Comparison of ENCODE assay signal across 13 mouse cellular contexts in the genomic region with DNA sequence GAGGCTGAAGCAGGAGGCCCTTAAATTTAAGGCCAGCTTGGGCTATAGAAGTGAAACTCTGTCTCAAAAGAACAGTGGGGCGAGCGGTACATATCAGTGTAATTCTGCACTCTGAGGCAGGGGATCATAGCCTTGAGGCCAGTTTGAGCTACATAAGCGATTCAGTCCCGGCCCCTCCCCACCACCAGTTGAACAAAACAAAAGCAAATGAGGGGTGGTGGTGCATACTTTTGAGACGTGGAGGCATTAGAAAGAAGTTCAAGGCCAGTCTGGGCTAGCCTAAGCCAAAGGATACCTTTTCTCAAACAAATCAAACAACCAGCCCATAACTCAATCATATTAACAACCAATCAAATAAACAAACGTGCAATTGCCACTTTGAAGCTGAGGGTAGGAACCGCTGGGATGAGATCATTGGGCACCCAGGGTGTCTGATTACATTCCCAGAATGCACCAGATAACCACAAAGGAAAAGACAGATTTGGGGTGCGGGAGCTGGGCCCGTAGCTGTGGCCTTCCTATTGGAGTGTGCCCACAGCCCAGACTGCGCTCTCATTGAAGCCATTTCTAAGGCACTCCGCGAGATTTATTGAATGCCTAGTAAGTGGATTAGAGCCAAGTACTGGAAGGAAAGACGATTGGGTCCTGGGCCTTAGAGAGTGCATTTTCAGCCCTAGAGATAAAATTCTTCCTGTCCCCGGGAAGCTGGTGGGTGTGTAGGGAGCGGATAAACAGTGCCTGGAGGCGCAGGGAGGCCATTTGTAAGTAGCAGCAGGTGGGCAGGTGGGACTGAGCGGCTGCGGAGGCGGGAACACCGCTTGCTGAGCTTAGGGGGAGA.
DNase-seq lines count a peak whose midpoint lies in the region; ATAC-seq lines count a peak whose summit lies in the region.
"Had no signal": no experiment of that assay in that cellular context is flagged by ENCODE, and none has a peak within 500 bp of the region (broad histone marks: within the 10 kb centered on the region; RNA-seq: fewer than 3 reads in every experiment).

No protein-coding gene starts in this region.

- H3K9me3 ChIP-seq in heart, embryonic 11.5 days (replicated peaks; ENCODE audit: control insufficient read depth, low read length): no peaks in the 10 kb centered on the region
- peaks cover 3% of the 10 kb centered on the region; the same call in 1 of the 2 replicates for H3K9me3 ChIP-seq in lung, embryonic 16.5 days (ENCODE audit: control insufficient read depth, low read length)
- no peaks in the 10 kb centered on the region for H3K9me3 ChIP-seq in embryonic facial prominence, embryonic 12.5 days
- H3K9me3 ChIP-seq in neural tube, embryonic 13.5 days: no peaks in the 10 kb centered on the region
- H3K9me3 ChIP-seq in kidney, embryonic 16.5 days (ENCODE audit: low read length): no peaks in the 10 kb centered on the region

- 17% methylated on average over 20 of the region's 20 CpGs for WGBS in heart, embryonic 11.5 days (ENCODE audit: insufficient replicate concordance)
- 28% methylated on average over 20 of the region's 20 CpGs for WGBS in lung, embryonic 16.5 days
- 16% methylated on average over 20 of the region's 20 CpGs for WGBS in embryonic facial prominence, embryonic 12.5 days
- WGBS in neural tube, embryonic 13.5 days: 16% methylated on average over 20 of the region's 20 CpGs
- 33% methylated on average over 20 of the region's 20 CpGs for WGBS in kidney, embryonic 16.5 days

- peaks cover 7% of the 10 kb centered on the region for H3K4me1 ChIP-seq in heart, embryonic 11.5 days (ENCODE audit: control insufficient read depth, insufficient read depth, low read length)
- H3K4me1 ChIP-seq in lung, embryonic 16.5 days (replicated peaks; ENCODE audit: control insufficient read depth, insufficient read depth, low read length): peaks cover 9% of the 10 kb centered on the region; the same call in 1 of the 2 replicates
- H3K4me1 ChIP-seq in embryonic facial prominence, embryonic 12.5 days: peaks cover 13% of the 10 kb centered on the region
- peaks cover 23% of the 10 kb centered on the region for H3K4me1 ChIP-seq in neural tube, embryonic 13.5 days (replicated peaks)
- peaks cover 18% of the 10 kb centered on the region; the same call in 1 of the 2 replicates for H3K4me1 ChIP-seq in kidney, embryonic 16.5 days (ENCODE audit: insufficient read depth, low read length)

- H3K27me3 ChIP-seq in heart, embryonic 11.5 days (ENCODE audit: control insufficient read depth, insufficient read depth, low read length): peaks cover 24% of the 10 kb centered on the region
- peaks cover 6% of the 10 kb centered on the region; the same call in 1 of the 2 replicates for H3K27me3 ChIP-seq in lung, embryonic 16.5 days (ENCODE audit: control insufficient read depth, insufficient read depth, low read depth, low read length)
- peaks cover 20% of the 10 kb centered on the region for H3K27me3 ChIP-seq in embryonic facial prominence, embryonic 12.5 days
- peaks cover 38% of the 10 kb centered on the region for H3K27me3 ChIP-seq in neural tube, embryonic 13.5 days
- H3K27me3 ChIP-seq in kidney, embryonic 16.5 days (ENCODE audit: insufficient read depth, low read length): peaks cover 21% of the 10 kb centered on the region

- H3K4me3 ChIP-seq in heart, embryonic 11.5 days (ENCODE audit: low read depth, low read length): no peak overlapping the region
- H3K4me3 ChIP-seq in lung, embryonic 16.5 days (ENCODE audit: low read length): no peak overlapping the region
- H3K4me3 ChIP-seq in embryonic facial prominence, embryonic 12.5 days: no peak overlapping the region
- no peak overlapping the region for H3K4me3 ChIP-seq in neural tube, embryonic 13.5 days
- H3K4me3 ChIP-seq in kidney, embryonic 16.5 days (ENCODE audit: low read length): no peak overlapping the region

- H3K9ac ChIP-seq in heart, embryonic 11.5 days (ENCODE audit: low read depth, low read length): 0 out of 2 replicates have a peak overlapping the region, but pooled peaks have one; percentile 46
- H3K9ac ChIP-seq in lung, embryonic 16.5 days (ENCODE audit: low read length): no peak overlapping the region
- no peak overlapping the region for H3K9ac ChIP-seq in embryonic facial prominence, embryonic 12.5 days
- H3K9ac ChIP-seq in neural tube, embryonic 13.5 days: peak overlapping the region; percentile 17; the same call in 1 of the 2 replicates
- no peak overlapping the region for H3K9ac ChIP-seq in kidney, embryonic 16.5 days (replicated peaks; ENCODE audit: low read length)

- no peaks in the 10 kb centered on the region for H3K36me3 ChIP-seq in heart, embryonic 11.5 days (ENCODE audit: control insufficient read depth, insufficient read depth, low read length)
- H3K36me3 ChIP-seq in lung, embryonic 16.5 days (ENCODE audit: control insufficient read depth, insufficient read depth, low read length): no peaks in the 10 kb centered on the region
- H3K36me3 ChIP-seq in embryonic facial prominence, embryonic 12.5 days: no peaks in the 10 kb centered on the region
- no peaks in the 10 kb centered on the region for H3K36me3 ChIP-seq in neural tube, embryonic 13.5 days
- no peaks in the 10 kb centered on the region for H3K36me3 ChIP-seq in kidney, embryonic 16.5 days (ENCODE audit: insufficient read depth, low read length)

- no peak for ATAC-seq in heart, embryonic 11.5 days (replicated peaks; ENCODE audit: insufficient number of reproducible peaks, low FRiP score, low TSS enrichment)
- peak; percentile 27; the same call in 1 of the 2 replicates for ATAC-seq in lung, embryonic 16.5 days (ENCODE audit: low read depth)
- ATAC-seq in embryonic facial prominence, embryonic 12.5 days (ENCODE audit: insufficient number of reproducible peaks, insufficient read depth, low FRiP score, low TSS enrichment): 0 out of 2 replicates have a peak, but pooled peaks have one; percentile 3
- peak; percentile 75 for ATAC-seq in neural tube, embryonic 13.5 days (ENCODE audit: low read depth)
- ATAC-seq in frontal cortex, adult (ENCODE audit: low TSS enrichment): no peak
- ATAC-seq in kidney, embryonic 16.5 days (ENCODE audit: low FRiP score, low TSS enrichment): no peak; the same call in 1 of the 2 replicates

- peak overlapping the region; percentile 41 for H3K4me2 ChIP-seq in heart, embryonic 11.5 days
- H3K4me2 ChIP-seq in lung, embryonic 16.5 days (ENCODE audit: low read depth, low read length): no peak overlapping the region
- H3K4me2 ChIP-seq in embryonic facial prominence, embryonic 12.5 days (replicated peaks): no peak overlapping the region
- no peak overlapping the region for H3K4me2 ChIP-seq in neural tube, embryonic 13.5 days
- no peak overlapping the region for H3K4me2 ChIP-seq in kidney, embryonic 16.5 days (replicated peaks; ENCODE audit: low read depth, low read length)

- no peak for DNase-seq in heart, adult 8-10 months (ENCODE audit: low spot score)
- no peak for DNase-seq in lung, postnatal 14 days
- DNase-seq: cerebellum, postnatal 25 days; heart, postnatal 10 days; kidney, postnatal 36 days; lung, adult 18-20 months; thymus, postnatal 4 days had no signal

- no peak overlapping the region for H3K27ac ChIP-seq in heart, embryonic 11.5 days (ENCODE audit: low read depth, low read length)
- no peak overlapping the region for H3K27ac ChIP-seq in lung, embryonic 16.5 days (ENCODE audit: low read length)
- no peak overlapping the region for H3K27ac ChIP-seq in embryonic facial prominence, embryonic 12.5 days
- peak overlapping the region; percentile 14; the same call in 1 of the 2 replicates for H3K27ac ChIP-seq in neural tube, embryonic 13.5 days (replicated peaks)
- no peak overlapping the region for H3K27ac ChIP-seq in kidney, embryonic 16.5 days (ENCODE audit: low read length)

Comparison
In these comparisons a context has a peak if more than half of its experiments do, and no peak if none do; other contexts are left out.
1. ATAC-seq: peak in lung, embryonic 16.5 days (single experiment), embryonic facial prominence, embryonic 12.5 days (single experiment) and neural tube, embryonic 13.5 days (single experiment); none in heart, embryonic 11.5 days (single experiment), frontal cortex, adult (single experiment) and kidney, embryonic 16.5 days (single experiment).
2. H3K9ac ChIP-seq: peak in heart, embryonic 11.5 days (single experiment) and neural tube, embryonic 13.5 days (single experiment); none in lung, embryonic 16.5 days (single experiment), embryonic facial prominence, embryonic 12.5 days (single experiment) and kidney, embryonic 16.5 days (single experiment).